Mouse (Mus musculus): ENCODE measurements around the gene Pnkp.

GRCm38 (mm10) chr7:44859896-44860295 lies 3.0 kb downstream of the Pnkp start:
- no peak for TF ChIP-seq CTCF (IDR thresholded peaks at IDR 0.05)
- TF ChIP-seq EP300 (IDR thresholded peaks at IDR 0.05): no peak

Data from lung, postnatal 0 days (tissue).